Mouse (Mus musculus) gastrocnemius, postnatal 25 days (tissue): ENCODE data around the gene Lrrc34. TPM values are rescaled to one million over a fixed set of nuclear protein-coding genes. Genes with fewer than 3 reads are reported as not detected.

ENCODE experiments used
- DNase-seq: peaks from one replicate; pipeline ENCODE4 v3.0.0; 2022
- long read RNA-seq, 2 experiments: library from polyadenylated mRNA; stranded (forward); transcript quantifications; one replicate each; pipeline ENCODE4 v2.0.0; 2021
- total RNA-seq, 2 experiments: library from RNA; stranded (reverse); gene quantifications; 1 replicate in 1 of 2; 2 replicates in 1 of 2; pipeline ENCODE4 v1.2.3; 2021

The Lrrc34 gene
- total RNA-seq, result not detected
- long read RNA-seq, experiment 1, result 0 reads
- long read RNA-seq, experiment 2, result 0 reads

GRCm38 (mm10) chr3:30647440-30648090, at the start of gene Lrrc34:
TSS of gene Lrrc34 (minus strand) at chr3:30647869.
- peak; percentile 8 for DNase-seq

GRCm38 (mm10) chr3:30696346-30696745, 48.7 kb upstream of the Lrrc34 start:
- no peak for DNase-seq

GRCm38 (mm10) chr3:30695661-30696060, 48.0 kb upstream of the Lrrc34 start:
- no peak for DNase-seq

GRCm38 (mm10) chr3:30690976-30691375, 43.3 kb upstream of the Lrrc34 start:
- no peak for DNase-seq

- no peak for DNase-seq
Observed at GRCm38 (mm10) chr3:30687216-30687615, 39.5 kb upstream of the Lrrc34 start.

GRCm38 (mm10) chr3:30683190-30683589, 35.5 kb upstream of the Lrrc34 start:
- no peak for DNase-seq

GRCm38 (mm10) chr3:30658486-30658885, 10.8 kb upstream of the Lrrc34 start:
- DNase-seq, result no peak

- no peak for DNase-seq
Observed at GRCm38 (mm10) chr3:30655937-30656336, 8.3 kb upstream of the Lrrc34 start.

GRCm38 (mm10) chr3:30650062-30650841, 2.6 kb upstream of the Lrrc34 start:
- DNase-seq, result no peak

GRCm38 (mm10) chr3:30648466-30648865, 797 bp upstream of the Lrrc34 start:
- no peak for DNase-seq

GRCm38 (mm10) chr3:30646761-30647160, 908 bp downstream of the Lrrc34 start:
- no peak for DNase-seq

- no peak for DNase-seq
Observed at GRCm38 (mm10) chr3:30644207-30644606, 3.5 kb downstream of the Lrrc34 start, which contains the start of gene Lrriq4. TSS of gene Lrriq4 (plus strand) at chr3:30644507.

- no peak for DNase-seq
Observed at GRCm38 (mm10) chr3:30635629-30636028, 12.0 kb downstream of the Lrrc34 start.

GRCm38 (mm10) chr3:30633681-30634080, 14.0 kb downstream of the Lrrc34 start:
- no peak for DNase-seq

- DNase-seq, result no peak
Observed at GRCm38 (mm10) chr3:30620132-30620531, 27.5 kb downstream of the Lrrc34 start.

- no peak for DNase-seq
Observed at GRCm38 (mm10) chr3:30610930-30611329, 36.7 kb downstream of the Lrrc34 start.

GRCm38 (mm10) chr3:30608999-30609398, 38.7 kb downstream of the Lrrc34 start:
- no peak for DNase-seq

GRCm38 (mm10) chr3:30603256-30603655, 44.4 kb downstream of the Lrrc34 start:
- no peak for DNase-seq

- no peak for DNase-seq
Observed at GRCm38 (mm10) chr3:30602740-30603098, 45.0 kb downstream of the Lrrc34 start.

- peak; percentile 95 for DNase-seq
Observed at GRCm38 (mm10) chr3:30602065-30602739, 45.5 kb downstream of the Lrrc34 start, which contains the start of gene Mynn. TSS of gene Mynn (plus strand) at chr3:30602065.

GRCm38 (mm10) chr3:30601610-30602064, 46.0 kb downstream of the Lrrc34 start:
- no peak for DNase-seq

- peak; percentile 71 for DNase-seq
Observed at GRCm38 (mm10) chr3:30601175-30601574, 46.5 kb downstream of the Lrrc34 start.

GRCm38 (mm10) chr3:30600717-30601116, 47.0 kb downstream of the Lrrc34 start:
- DNase-seq, result no peak
